Mouse (Mus musculus): ENCODE results near the gene 4430402I18Rik. TPM values are rescaled to one million over a fixed set of nuclear protein-coding genes. Genes with fewer than 3 reads are reported as not detected.
A peak's percentile ranks its signal among the peaks of the same experiment; 100 is the strongest.

Gene 4430402I18Rik
- total RNA-seq, 1 experiment: 0.31 TPM

GRCm38 (mm10) chr19:28964552-28964903 lies 3.1 kb downstream of the 4430402I18Rik start:
- H3K4me1 ChIP-seq (ENCODE audit: control insufficient read depth in 2 of 2, insufficient read depth in 2 of 2, low read length in 2 of 2, poor library complexity in 1 of 2): peaks cover 0 to 4% of the 10 kb centered on the region in 2 experiments; a peak in 2 of 4 replicates
- H3K9ac ChIP-seq (ENCODE audit: insufficient read depth, low read depth, low read length, poor library complexity, severe bottlenecking): peak overlapping the region; percentile 89
- H3K9me3 ChIP-seq (ENCODE audit: control insufficient read depth, insufficient read depth, low read depth, low read length): no peaks in the 10 kb centered on the region
- no peaks in the 10 kb centered on the region for H3K36me3 ChIP-seq (ENCODE audit: control insufficient read depth, insufficient read depth, low read length, poor library complexity, severe bottlenecking)
- H3K27ac ChIP-seq (ENCODE audit: insufficient read depth, low read depth, low read length, poor library complexity, severe bottlenecking): no peak overlapping the region
- TF ChIP-seq MAFK (IDR thresholded peaks at IDR 0.05; ENCODE audit: insufficient read depth, low read depth, low read length) (no peak), CHD2 (IDR thresholded peaks at IDR 0.05; ENCODE audit: low read depth, low read length) (no peak), ZC3H11A (IDR thresholded peaks at IDR 0.05; ENCODE audit: borderline replicate concordance, low read depth, low read length) (no peak), HCFC1 (IDR thresholded peaks at IDR 0.05; ENCODE audit: borderline replicate concordance, insufficient read depth, low read length) (no peak), ZNF384 (IDR thresholded peaks at IDR 0.05; ENCODE audit: low read depth, low read length) (no peak)
- no peak for DNase-seq (ENCODE audit: low read depth, low spot score)
- peak overlapping the region; percentile 94 to 96 for H3K4me3 ChIP-seq (ENCODE audit: insufficient read depth in 1 of 2, low read depth in 1 of 2, low read length in 2 of 2, poor library complexity in 1 of 2, severe bottlenecking in 1 of 2)
- in situ Hi-C loops (cut with MboI; ENCODE audit: low sequenced_read_pairs in 2 of 2, unreplicated experiment in 2 of 2): no loop called here

GRCm38 (mm10) chr19:28963842-28964551 lies 3.6 kb downstream of the 4430402I18Rik start, which contains the start of gene Plpp6:
Gene Plpp6 (plus strand): TSS chr19:28963953.
- peak; percentile 59 for DNase-seq (ENCODE audit: low read depth, low spot score)
- H3K36me3 ChIP-seq (ENCODE audit: control insufficient read depth, insufficient read depth, low read length, poor library complexity, severe bottlenecking): no peaks in the 10 kb centered on the region
- peak within 1 kb of the TSS; percentile 89 for H3K9ac ChIP-seq (ENCODE audit: insufficient read depth, low read depth, low read length, poor library complexity, severe bottlenecking)
- peak within 1 kb of the TSS; percentile 94 to 96 for H3K4me3 ChIP-seq (ENCODE audit: insufficient read depth in 1 of 2, low read depth in 1 of 2, low read length in 2 of 2, poor library complexity in 1 of 2, severe bottlenecking in 1 of 2)
- TF ChIP-seq MAFK (IDR thresholded peaks at IDR 0.05; ENCODE audit: insufficient read depth, low read depth, low read length) (no peak), HCFC1 (IDR thresholded peaks at IDR 0.05; ENCODE audit: borderline replicate concordance, insufficient read depth, low read length) (no peak), ZC3H11A (IDR thresholded peaks at IDR 0.05; ENCODE audit: borderline replicate concordance, low read depth, low read length) (no peak), CHD2 (IDR thresholded peaks at IDR 0.05; ENCODE audit: low read depth, low read length) (no peak), ZNF384 (IDR thresholded peaks at IDR 0.05; ENCODE audit: low read depth, low read length) (no peak)
- H3K4me1 ChIP-seq (ENCODE audit: control insufficient read depth in 2 of 2, insufficient read depth in 2 of 2, low read length in 2 of 2, poor library complexity in 1 of 2): peaks cover 0 to 4% of the 10 kb centered on the region in 2 experiments; a peak in 2 of 4 replicates
- no peaks in the 10 kb centered on the region for H3K9me3 ChIP-seq (ENCODE audit: control insufficient read depth, insufficient read depth, low read depth, low read length)
- no peak within 1 kb of the TSS for H3K27ac ChIP-seq (ENCODE audit: insufficient read depth, low read depth, low read length, poor library complexity, severe bottlenecking)
- in situ Hi-C loops (cut with MboI; ENCODE audit: low sequenced_read_pairs in 2 of 2, unreplicated experiment in 2 of 2): no loop called here

- DNase-seq (ENCODE audit: low read depth, low spot score): no peak
- H3K9ac ChIP-seq (ENCODE audit: insufficient read depth, low read depth, low read length, poor library complexity, severe bottlenecking): no peak overlapping the region
- peak; percentile 86 for TF ChIP-seq ZNF384 (IDR thresholded peaks at IDR 0.05; ENCODE audit: low read depth, low read length)
- no peak for TF ChIP-seq CHD2 (IDR thresholded peaks at IDR 0.05; ENCODE audit: low read depth, low read length)
- peak overlapping the region; percentile 94 to 96 for H3K4me3 ChIP-seq (ENCODE audit: insufficient read depth in 1 of 2, low read depth in 1 of 2, low read length in 2 of 2, poor library complexity in 1 of 2, severe bottlenecking in 1 of 2)
- in situ Hi-C loops (cut with MboI; ENCODE audit: low sequenced_read_pairs in 2 of 2, unreplicated experiment in 2 of 2): no loop called here
- H3K36me3 ChIP-seq (ENCODE audit: control insufficient read depth, insufficient read depth, low read length, poor library complexity, severe bottlenecking): no peaks in the 10 kb centered on the region
- H3K27ac ChIP-seq (ENCODE audit: insufficient read depth, low read depth, low read length, poor library complexity, severe bottlenecking): no peak overlapping the region
- H3K9me3 ChIP-seq (ENCODE audit: control insufficient read depth, insufficient read depth, low read depth, low read length): no peaks in the 10 kb centered on the region
- H3K4me1 ChIP-seq (ENCODE audit: control insufficient read depth in 2 of 2, insufficient read depth in 2 of 2, low read length in 2 of 2, poor library complexity in 1 of 2): peaks cover 0 to 4% of the 10 kb centered on the region in 2 experiments; a peak in 2 of 4 replicates
Observed at GRCm38 (mm10) chr19:28963513-28963841, 4.1 kb downstream of the 4430402I18Rik start.

GRCm38 (mm10) chr19:28963113-28963512 lies 4.5 kb downstream of the 4430402I18Rik start:
- Histone ChIP-seq H3K27ac (ENCODE audit: insufficient read depth, low read depth, low read length, poor library complexity, severe bottlenecking) (no peak overlapping the region), H3K9me3 (ENCODE audit: control insufficient read depth, insufficient read depth, low read depth, low read length) (no peaks in the 10 kb centered on the region), H3K9ac (ENCODE audit: insufficient read depth, low read depth, low read length, poor library complexity, severe bottlenecking) (no peak overlapping the region), H3K36me3 (ENCODE audit: control insufficient read depth, insufficient read depth, low read length, poor library complexity, severe bottlenecking) (no peaks in the 10 kb centered on the region), H3K4me3 (ENCODE audit: insufficient read depth in 1 of 2, low read depth in 1 of 2, low read length in 2 of 2, poor library complexity in 1 of 2, severe bottlenecking in 1 of 2) (peak overlapping the region; percentile 94 to 96; a peak in 2 of 4 replicates), H3K4me1 (ENCODE audit: control insufficient read depth in 2 of 2, insufficient read depth in 2 of 2, low read length in 2 of 2, poor library complexity in 1 of 2) (peaks cover 0 to 4% of the 10 kb centered on the region in 2 experiments; a peak in 2 of 4 replicates)
- in situ Hi-C loops (cut with MboI; ENCODE audit: low sequenced_read_pairs in 2 of 2, unreplicated experiment in 2 of 2): no loop called here
- TF ChIP-seq HCFC1 (IDR thresholded peaks at IDR 0.05; ENCODE audit: borderline replicate concordance, insufficient read depth, low read length): no peak
- no peak for TF ChIP-seq MAFK (IDR thresholded peaks at IDR 0.05; ENCODE audit: insufficient read depth, low read depth, low read length)
- no peak for TF ChIP-seq CHD2 (IDR thresholded peaks at IDR 0.05; ENCODE audit: low read depth, low read length)
- TF ChIP-seq ZC3H11A (IDR thresholded peaks at IDR 0.05; ENCODE audit: borderline replicate concordance, low read depth, low read length): no peak
- no peak for TF ChIP-seq ZNF384 (IDR thresholded peaks at IDR 0.05; ENCODE audit: low read depth, low read length)
- no peak for DNase-seq (ENCODE audit: low read depth, low spot score)

All from ES-E14 (cell line).